Mouse (Mus musculus) heart, adult 11 months (tissue): ENCODE measurements around the gene Pafah2.

Source experiments
- DNase-seq: peaks from one replicate; pipeline ENCODE4 v3.0.0; 2022

The Pafah2 gene

GRCm38 (mm10) chr4:134466381-134467262 lies 70.5 kb downstream of the Pafah2 start:
- no peak for DNase-seq

- peak; percentile 95 for DNase-seq
These were observed 71.5 kb downstream of the Pafah2 start for GRCm38 (mm10) chr4:134467435-134468214.

GRCm38 (mm10) chr4:134468215-134468575 lies 72.1 kb downstream of the Pafah2 start, which contains the start of gene Stmn1:
TSS of gene Stmn1 (plus strand) at chr4:134468320.
- peak; percentile 99 for DNase-seq

- peak; percentile 99 for DNase-seq
These were observed 72.6 kb downstream of the Pafah2 start for GRCm38 (mm10) chr4:134468578-134469266.

GRCm38 (mm10) chr4:134469341-134469796 lies 73.2 kb downstream of the Pafah2 start:
- DNase-seq = no peak

GRCm38 (mm10) chr4:134469985-134470384 lies 73.9 kb downstream of the Pafah2 start:
- no peak for DNase-seq

- DNase-seq = no peak
These were observed 75.3 kb downstream of the Pafah2 start for GRCm38 (mm10) chr4:134471469-134471868.

GRCm38 (mm10) chr4:134473764-134474163 lies 77.6 kb downstream of the Pafah2 start:
- DNase-seq = no peak

GRCm38 (mm10) chr4:134474240-134474639 lies 78.1 kb downstream of the Pafah2 start:
- no peak for DNase-seq

GRCm38 (mm10) chr4:134476899-134477298 lies 80.8 kb downstream of the Pafah2 start:
- no peak for DNase-seq
